Mouse (Mus musculus) C2C12 (cell line): ENCODE measurements around the gene Snap47.

Source experiments
- CEBPB ChIP-seq: IDR thresholded peaks from one replicate; pipeline ENCODE4 v1.6.1; 2011; ENCODE audit warnings: low read depth, mild to moderate bottlenecking, control low read depth, moderate library complexity
- CTCF ChIP-seq: IDR thresholded peaks from one replicate; pipeline ENCODE4 v1.5.1; 2011; ENCODE audit not compliant: control insufficient read depth, insufficient read depth, insufficient read length
- FOSL1 ChIP-seq: IDR thresholded peaks from one replicate; pipeline ENCODE4 v1.8.0; 2011; ENCODE audit warnings: mild to moderate bottlenecking, low read length; ENCODE audit not compliant: poor library complexity, insufficient read depth, severe bottlenecking
- MAX ChIP-seq: IDR thresholded peaks from one replicate; pipeline ENCODE4 v1.6.1; 2011; ENCODE audit warnings: mild to moderate bottlenecking, control low read depth
- MYOD1 ChIP-seq: IDR thresholded peaks from one replicate; pipeline ENCODE4 v1.6.1; 2011; ENCODE audit warnings: low read depth; ENCODE audit not compliant: control insufficient read depth, insufficient read length
- MYOG ChIP-seq: IDR thresholded peaks from one replicate; pipeline ENCODE4 v1.6.1; 2011; ENCODE audit not compliant: control insufficient read depth, insufficient read length; ENCODE audit errors: extremely low read depth
- USF1 ChIP-seq: IDR thresholded peaks from one replicate; pipeline ENCODE4 v1.6.1; 2011; ENCODE audit warnings: low read depth, mild to moderate bottlenecking, control low read depth, moderate library complexity

DNA sequence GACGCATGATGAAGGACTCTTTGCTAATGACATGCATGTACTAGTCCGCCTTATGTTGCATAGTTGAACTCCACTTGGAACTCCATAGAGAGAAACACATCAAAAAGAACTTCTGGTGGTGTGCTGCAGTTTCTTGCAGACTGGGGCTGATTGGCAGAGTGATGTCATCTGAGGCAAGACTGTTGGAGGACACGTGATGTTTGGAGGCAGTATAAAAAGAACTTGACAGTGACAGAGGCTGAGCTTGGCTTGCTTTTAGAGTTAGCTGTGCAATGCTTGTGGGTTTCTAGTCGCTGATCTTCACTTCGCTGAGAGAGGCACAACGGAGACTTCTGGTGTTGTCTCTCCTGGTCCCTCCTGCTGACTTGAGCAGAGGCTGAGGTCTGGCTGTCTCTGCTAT lies 26.3 kb upstream of the Snap47 start:
- TF ChIP-seq CTCF: no peak
- TF ChIP-seq MYOG: no peak
- TF ChIP-seq MAX: no peak
- no peak for TF ChIP-seq CEBPB
- TF ChIP-seq FOSL1: no peak
- TF ChIP-seq USF1: no peak
- TF ChIP-seq MYOD1: no peak
